Mouse (Mus musculus): Measurements from ENCODE around the gene Nsun2. TPM values are rescaled to one million over a fixed set of nuclear protein-coding genes. Genes with fewer than 3 reads are reported as not detected.

Nsun2 gene
- polyA plus RNA-seq, 1 experiment, result 66.4 TPM

DNA sequence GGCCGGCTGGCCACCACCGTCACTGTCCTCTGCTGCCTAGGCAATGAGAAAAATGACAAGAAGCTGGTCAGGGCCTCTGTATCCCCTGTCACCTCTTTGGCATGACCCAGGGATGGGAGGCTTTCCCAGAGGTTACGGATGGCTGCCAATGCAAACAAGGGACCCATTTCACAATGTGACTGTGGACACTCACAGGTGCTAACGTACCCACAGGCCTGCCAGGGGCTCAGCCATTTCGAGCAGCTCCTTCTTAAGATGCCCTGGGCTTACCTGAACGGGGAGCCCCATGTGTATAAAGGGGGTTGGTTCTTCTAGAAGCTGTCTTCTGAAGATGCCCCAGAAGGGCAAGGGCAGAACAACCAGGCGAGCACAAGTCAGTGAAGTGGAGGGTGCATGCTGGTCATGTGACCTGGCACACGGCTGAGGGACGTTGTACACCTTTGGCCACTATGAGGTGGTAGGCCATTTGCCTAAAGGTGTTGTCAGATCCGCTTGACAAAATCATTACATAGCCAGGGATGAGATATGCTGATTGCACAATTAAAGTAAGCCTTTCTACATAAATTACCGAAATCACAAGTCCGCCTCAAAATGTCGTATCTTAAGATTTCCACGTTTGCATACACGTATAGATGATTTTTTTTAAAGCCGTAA is 43.8 kb downstream of the Nsun2 start:
- TF ChIP-seq POLR2A (IDR thresholded peaks at IDR 0.05; ENCODE audit: borderline replicate concordance, control insufficient read depth, low read depth, low read length) (no peak), CTCF (IDR thresholded peaks at IDR 0.05; ENCODE audit: control insufficient read depth, insufficient read depth, low read length) (no peak)
- no peaks in the 10 kb centered on the region for H3K4me1 ChIP-seq (ENCODE audit: control insufficient read depth, insufficient read depth, low read length)
- WGBS, result 88% methylated on average over 16 of the region's 16 CpGs
- no peak overlapping the region for H3K27ac ChIP-seq (ENCODE audit: control insufficient read depth, insufficient read depth, low read depth, low read length, poor library complexity)
- no peak overlapping the region for H3K4me3 ChIP-seq (replicated peaks; ENCODE audit: control insufficient read depth, low read depth, low read length)

DNA sequence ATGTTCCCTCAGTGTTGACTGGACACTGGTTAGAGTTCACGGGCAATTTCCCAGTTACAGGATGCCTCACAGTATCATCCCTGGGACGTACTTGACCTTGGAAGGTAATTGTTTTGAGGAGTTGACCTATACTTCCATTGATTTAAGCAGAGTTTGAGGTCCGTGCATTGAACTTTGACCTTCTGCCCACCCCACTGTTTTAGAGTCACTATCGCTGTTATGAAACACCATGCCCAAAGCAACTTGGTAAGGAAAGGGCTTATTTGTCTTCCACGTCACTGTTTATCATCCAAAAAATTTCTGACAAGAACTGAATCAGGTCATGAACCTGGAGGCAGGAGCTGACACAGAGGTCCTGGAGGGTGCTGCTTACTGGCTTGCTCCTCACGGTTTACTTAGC is 48.9 kb downstream of the Nsun2 start:
- TF ChIP-seq CTCF (IDR thresholded peaks at IDR 0.05; ENCODE audit: control insufficient read depth, insufficient read depth, low read length) (no peak), POLR2A (IDR thresholded peaks at IDR 0.05; ENCODE audit: borderline replicate concordance, control insufficient read depth, low read depth, low read length) (no peak)
- 86% methylated on average over 6 of the region's 6 CpGs for WGBS
- no peaks in the 10 kb centered on the region for H3K4me1 ChIP-seq (ENCODE audit: control insufficient read depth, insufficient read depth, low read length)
- no peak overlapping the region for H3K27ac ChIP-seq (ENCODE audit: control insufficient read depth, insufficient read depth, low read depth, low read length, poor library complexity)
- no peak overlapping the region for H3K4me3 ChIP-seq (replicated peaks; ENCODE audit: control insufficient read depth, low read depth, low read length)

DNA sequence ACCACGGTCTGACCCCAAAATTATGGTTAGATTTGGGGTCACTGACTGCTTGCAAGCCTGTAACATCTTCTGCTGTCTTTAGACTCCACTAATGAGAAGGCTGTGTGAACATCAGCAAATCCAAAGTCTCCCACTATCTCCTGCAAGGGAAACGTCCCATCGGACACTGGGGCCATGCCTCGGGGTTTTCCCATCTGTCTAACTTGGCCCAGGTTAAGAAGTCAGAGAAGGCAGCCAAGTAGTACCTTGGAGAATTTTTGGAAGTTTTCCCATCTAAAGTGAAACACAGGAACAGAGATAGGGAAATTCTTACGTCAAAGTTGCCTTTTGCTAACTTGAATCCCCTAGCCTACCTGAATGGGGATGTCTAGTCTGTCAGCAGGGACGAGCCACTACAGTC is 50.0 kb downstream of the Nsun2 start:
- WGBS, result 87% methylated on average over 6 of the region's 6 CpGs
- H3K4me1 ChIP-seq (ENCODE audit: control insufficient read depth, insufficient read depth, low read length), result no peaks in the 10 kb centered on the region
- no peak overlapping the region for H3K4me3 ChIP-seq (replicated peaks; ENCODE audit: control insufficient read depth, low read depth, low read length)
- TF ChIP-seq CTCF (IDR thresholded peaks at IDR 0.05; ENCODE audit: control insufficient read depth, insufficient read depth, low read length) (no peak), POLR2A (IDR thresholded peaks at IDR 0.05; ENCODE audit: borderline replicate concordance, control insufficient read depth, low read depth, low read length) (no peak)
- no peak overlapping the region for H3K27ac ChIP-seq (ENCODE audit: control insufficient read depth, insufficient read depth, low read depth, low read length, poor library complexity)

DNA sequence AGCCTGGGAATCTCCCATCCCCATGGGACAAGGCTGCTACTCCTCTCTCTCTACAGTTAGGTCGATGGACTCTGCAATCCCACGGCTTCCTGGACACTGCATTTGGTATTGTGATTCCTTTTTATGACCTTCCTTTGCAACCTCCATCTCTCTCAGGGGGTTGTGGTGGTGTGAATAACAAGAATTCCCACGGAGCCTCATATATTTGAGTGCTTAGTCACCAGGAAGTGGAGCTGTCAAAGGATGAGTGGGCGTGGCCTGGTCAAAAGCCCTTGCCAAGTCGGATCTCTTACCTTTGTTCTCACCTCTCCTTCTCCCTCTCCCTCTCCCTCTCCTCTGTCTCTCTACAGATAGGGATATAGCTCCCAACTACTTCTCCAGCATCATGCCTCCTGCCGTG is 52.3 kb downstream of the Nsun2 start:
- TF ChIP-seq CTCF (IDR thresholded peaks at IDR 0.05; ENCODE audit: control insufficient read depth, insufficient read depth, low read length) (no peak), POLR2A (IDR thresholded peaks at IDR 0.05; ENCODE audit: borderline replicate concordance, control insufficient read depth, low read depth, low read length) (no peak)
- no peaks in the 10 kb centered on the region for H3K4me1 ChIP-seq (ENCODE audit: control insufficient read depth, insufficient read depth, low read length)
- WGBS, result 41% methylated on average over 6 of the region's 6 CpGs
- H3K4me3 ChIP-seq (replicated peaks; ENCODE audit: control insufficient read depth, low read depth, low read length), result no peak overlapping the region
- H3K27ac ChIP-seq (ENCODE audit: control insufficient read depth, insufficient read depth, low read depth, low read length, poor library complexity), result no peak overlapping the region

DNA sequence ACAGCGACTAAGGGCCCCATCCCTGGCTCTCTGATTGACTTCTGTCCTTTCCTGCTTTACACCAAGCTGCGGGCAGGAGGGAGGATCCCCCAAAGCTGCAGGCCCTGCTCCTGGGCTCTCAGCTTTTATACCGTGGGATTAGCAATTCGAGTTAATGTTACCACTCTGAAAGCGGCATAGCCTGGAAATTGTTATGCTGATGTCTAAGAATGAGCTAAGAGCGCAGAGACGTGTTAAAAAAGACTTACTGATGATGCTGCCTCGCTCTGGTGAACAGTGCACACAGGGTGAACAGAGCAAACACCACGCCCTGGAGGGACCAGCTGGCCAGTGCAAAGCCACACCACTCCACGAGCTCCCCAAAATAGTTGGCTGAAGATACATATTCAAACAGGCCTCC is 52.8 kb downstream of the Nsun2 start:
- no peak overlapping the region for H3K27ac ChIP-seq (ENCODE audit: control insufficient read depth, insufficient read depth, low read depth, low read length, poor library complexity)
- no peaks in the 10 kb centered on the region for H3K4me1 ChIP-seq (ENCODE audit: control insufficient read depth, insufficient read depth, low read length)
- H3K4me3 ChIP-seq (replicated peaks; ENCODE audit: control insufficient read depth, low read depth, low read length), result no peak overlapping the region
- no peak for TF ChIP-seq CTCF (IDR thresholded peaks at IDR 0.05; ENCODE audit: control insufficient read depth, insufficient read depth, low read length)
- TF ChIP-seq POLR2A (IDR thresholded peaks at IDR 0.05; ENCODE audit: borderline replicate concordance, control insufficient read depth, low read depth, low read length), result no peak
- 75% methylated on average over 10 of the region's 10 CpGs for WGBS

DNA sequence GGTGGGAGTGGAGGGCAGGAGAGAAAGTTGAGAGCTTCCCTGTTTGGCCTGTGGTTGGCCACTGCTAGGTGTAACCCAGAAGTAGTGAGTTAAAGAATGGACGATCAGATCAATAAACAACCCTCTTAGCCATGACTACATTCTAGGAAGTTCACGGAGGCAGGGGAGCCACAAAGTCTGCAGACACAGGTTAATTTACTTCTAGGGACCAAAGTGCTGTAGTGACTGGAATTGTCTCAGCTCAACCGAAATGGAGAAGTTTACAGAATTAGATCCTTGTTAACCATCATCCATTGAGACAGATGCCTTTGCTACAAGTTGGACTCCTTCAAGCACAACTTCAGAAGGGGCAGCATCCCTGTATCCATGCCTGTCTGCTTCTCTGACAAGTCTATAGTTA is 54.3 kb downstream of the Nsun2 start:
- WGBS, result 75% methylated on average over 3 of the region's 3 CpGs
- no peak overlapping the region for H3K4me3 ChIP-seq (replicated peaks; ENCODE audit: control insufficient read depth, low read depth, low read length)
- H3K27ac ChIP-seq (ENCODE audit: control insufficient read depth, insufficient read depth, low read depth, low read length, poor library complexity), result no peak overlapping the region
- TF ChIP-seq CTCF (IDR thresholded peaks at IDR 0.05; ENCODE audit: control insufficient read depth, insufficient read depth, low read length) (no peak), POLR2A (IDR thresholded peaks at IDR 0.05; ENCODE audit: borderline replicate concordance, control insufficient read depth, low read depth, low read length) (no peak)
- no peaks in the 10 kb centered on the region for H3K4me1 ChIP-seq (ENCODE audit: control insufficient read depth, insufficient read depth, low read length)

DNA sequence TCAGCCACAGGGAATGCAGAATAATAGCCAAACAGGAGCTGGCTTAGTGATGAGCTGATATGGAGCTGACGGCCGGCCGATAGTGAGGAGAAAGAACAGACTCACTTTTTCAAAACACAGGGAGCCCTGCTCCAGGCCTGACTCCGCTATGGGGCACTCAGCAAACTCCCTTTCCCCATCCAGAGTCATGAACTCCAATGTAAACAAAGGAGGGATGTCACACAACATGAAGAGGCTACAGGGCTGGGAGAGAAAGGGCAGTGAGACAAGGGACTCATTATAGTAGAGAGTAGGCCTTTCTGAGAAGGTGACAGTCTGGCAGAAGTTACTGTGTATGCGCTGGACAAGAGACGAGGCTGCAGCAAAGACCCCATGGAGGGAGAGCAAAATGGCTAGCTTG is 54.7 kb downstream of the Nsun2 start:
- no peak for TF ChIP-seq CTCF (IDR thresholded peaks at IDR 0.05; ENCODE audit: control insufficient read depth, insufficient read depth, low read length)
- TF ChIP-seq POLR2A (IDR thresholded peaks at IDR 0.05; ENCODE audit: borderline replicate concordance, control insufficient read depth, low read depth, low read length), result no peak
- Histone ChIP-seq H3K4me3 (replicated peaks; ENCODE audit: control insufficient read depth, low read depth, low read length) (no peak overlapping the region), H3K4me1 (ENCODE audit: control insufficient read depth, insufficient read depth, low read length) (no peaks in the 10 kb centered on the region), H3K27ac (ENCODE audit: control insufficient read depth, insufficient read depth, low read depth, low read length, poor library complexity) (no peak overlapping the region)
- 86% methylated on average over 6 of the region's 6 CpGs for WGBS

DNA sequence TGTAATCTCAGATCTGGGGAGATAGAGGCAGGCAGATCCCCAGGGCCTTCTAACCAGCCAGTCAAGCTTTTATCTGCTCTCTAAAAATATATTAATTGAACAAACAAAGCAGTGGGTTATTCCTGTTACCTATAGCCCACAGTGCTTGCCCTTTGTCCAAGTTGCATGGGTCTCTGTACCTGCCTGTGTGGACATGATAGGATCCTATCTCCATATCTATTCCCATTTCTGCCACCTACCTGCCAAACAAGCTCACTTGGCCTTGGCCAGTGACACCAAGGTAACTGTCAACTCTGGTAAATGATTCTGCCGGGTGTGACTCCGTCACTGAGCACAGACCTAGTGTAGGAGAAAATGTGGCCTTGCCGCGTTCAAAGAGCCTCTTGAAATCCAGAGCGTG is 57.8 kb downstream of the Nsun2 start:
- 87% methylated on average over 5 of the region's 5 CpGs for WGBS
- Histone ChIP-seq H3K27ac (ENCODE audit: control insufficient read depth, insufficient read depth, low read depth, low read length, poor library complexity) (no peak overlapping the region), H3K4me3 (replicated peaks; ENCODE audit: control insufficient read depth, low read depth, low read length) (no peak overlapping the region), H3K4me1 (ENCODE audit: control insufficient read depth, insufficient read depth, low read length) (no peaks in the 10 kb centered on the region)
- no peak for TF ChIP-seq CTCF (IDR thresholded peaks at IDR 0.05; ENCODE audit: control insufficient read depth, insufficient read depth, low read length)
- no peak for TF ChIP-seq POLR2A (IDR thresholded peaks at IDR 0.05; ENCODE audit: borderline replicate concordance, control insufficient read depth, low read depth, low read length)

DNA sequence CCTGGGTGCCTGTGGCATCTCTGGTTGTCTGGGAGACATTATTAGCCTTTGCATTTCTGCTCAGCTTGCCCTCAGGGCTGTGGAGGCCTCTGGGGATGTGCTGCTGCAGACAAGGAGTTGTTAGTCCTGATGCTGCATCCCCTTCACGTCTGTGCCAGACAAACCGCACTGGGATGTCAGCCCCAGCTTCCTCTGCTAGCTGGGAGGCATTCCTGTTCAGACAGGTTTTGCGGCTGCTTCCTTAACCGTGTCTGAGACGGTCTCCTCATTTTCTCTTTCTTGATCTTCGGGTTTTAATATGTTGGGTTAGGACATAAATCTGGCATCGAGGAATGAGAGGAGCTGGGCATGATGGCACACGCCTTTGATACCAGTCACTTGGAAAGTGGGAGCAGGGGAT is 58.7 kb downstream of the Nsun2 start:
- Histone ChIP-seq H3K4me3 (replicated peaks; ENCODE audit: control insufficient read depth, low read depth, low read length) (no peak overlapping the region), H3K4me1 (ENCODE audit: control insufficient read depth, insufficient read depth, low read length) (no peaks in the 10 kb centered on the region), H3K27ac (ENCODE audit: control insufficient read depth, insufficient read depth, low read depth, low read length, poor library complexity) (no peak overlapping the region)
- no peak for TF ChIP-seq POLR2A (IDR thresholded peaks at IDR 0.05; ENCODE audit: borderline replicate concordance, control insufficient read depth, low read depth, low read length)
- no peak for TF ChIP-seq CTCF (IDR thresholded peaks at IDR 0.05; ENCODE audit: control insufficient read depth, insufficient read depth, low read length)
- 88% methylated on average over 8 of the region's 8 CpGs for WGBS

Data from bone marrow, adult 2 months (tissue).